Mouse (Mus musculus) left cerebral cortex, postnatal 10 days (tissue): ENCODE results near the gene Psmd5. TPM values are rescaled to one million over a fixed set of nuclear protein-coding genes. Genes with fewer than 3 reads are reported as not detected.
A peak's percentile ranks its signal among the peaks of the same experiment; 100 is the strongest.

ENCODE experiments used
- DNase-seq, 2 experiments: peaks; one replicate each; pipeline ENCODE4 v3.0.0; 2021 to 2022; ENCODE audit warnings: low spot score in 2 of 2, mixed read lengths in 1 of 2; ENCODE audit errors: extremely low spot score in 1 of 2
- intact Hi-C: fragments of 180-260 bp; cut with DNase I; formaldehyde crosslinking; loops from one replicate; pipeline ENCODE4 v1.15.1; 2025
- total RNA-seq, 2 experiments: library from RNA; stranded (reverse); gene quantifications; 2 replicates each; pipeline ENCODE4 v1.2.3; 2021

The Psmd5 gene
- 10 to 100 TPM; 33.2 to 42.1 TPM for total RNA-seq

GRCm38 (mm10) chr2:34874816-34875345 is at the start of gene Psmd5:
TSS of gene Psmd5 (minus strand) at chr2:34874968.
- no peak for DNase-seq
- intact Hi-C loops = no loop called here

- intact Hi-C loops = no loop called here
- DNase-seq = no peak
Observed at GRCm38 (mm10) chr2:34922729-34923128, 48.0 kb upstream of the Psmd5 start.

DNA sequence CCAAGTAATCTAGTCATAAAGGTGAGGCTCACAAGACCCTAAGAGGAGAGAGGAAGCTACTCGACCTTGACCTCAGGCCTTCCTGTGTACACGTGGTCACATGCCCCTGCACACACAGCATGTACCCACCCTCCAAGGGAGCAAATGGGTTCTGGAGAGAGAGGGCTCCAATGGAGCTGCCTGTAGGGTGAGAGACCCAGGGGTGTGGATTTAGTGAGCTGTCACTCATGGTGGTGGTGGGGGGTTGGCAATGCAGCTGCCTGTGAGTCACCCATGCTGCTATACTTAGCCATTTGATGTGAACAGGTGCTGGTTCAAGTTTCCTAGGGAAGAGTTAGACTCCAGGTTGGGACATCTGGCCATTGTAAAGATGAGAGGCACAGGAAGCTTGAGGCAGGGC is 45.4 kb upstream of the Psmd5 start:
- DNase-seq = no peak
- intact Hi-C loops = no loop called here

DNA sequence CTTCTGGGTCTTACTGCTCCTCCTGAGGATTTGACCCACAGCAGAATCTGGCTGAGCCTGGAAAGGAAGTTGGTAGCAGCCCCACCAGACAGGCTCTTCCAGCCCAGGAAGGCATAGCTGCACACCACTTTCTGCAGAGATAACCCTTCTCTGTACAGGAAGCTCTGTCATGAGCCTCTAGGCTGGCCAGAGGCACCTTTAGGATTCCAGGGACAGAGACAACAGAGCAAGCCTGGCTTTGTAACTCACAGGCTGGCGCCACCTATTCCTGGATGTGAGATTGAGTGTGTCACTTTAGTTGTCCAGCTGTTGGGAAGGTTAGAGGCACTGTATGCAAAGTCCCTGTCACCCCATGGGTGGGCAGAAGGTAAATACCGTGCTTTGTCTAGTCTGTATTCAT is 40.3 kb upstream of the Psmd5 start:
- intact Hi-C loops = no loop called here
- no peak for DNase-seq

GRCm38 (mm10) chr2:34914823-34915082 is 40.0 kb upstream of the Psmd5 start:
- DNase-seq = no peak
- intact Hi-C loops = no loop called here

DNA sequence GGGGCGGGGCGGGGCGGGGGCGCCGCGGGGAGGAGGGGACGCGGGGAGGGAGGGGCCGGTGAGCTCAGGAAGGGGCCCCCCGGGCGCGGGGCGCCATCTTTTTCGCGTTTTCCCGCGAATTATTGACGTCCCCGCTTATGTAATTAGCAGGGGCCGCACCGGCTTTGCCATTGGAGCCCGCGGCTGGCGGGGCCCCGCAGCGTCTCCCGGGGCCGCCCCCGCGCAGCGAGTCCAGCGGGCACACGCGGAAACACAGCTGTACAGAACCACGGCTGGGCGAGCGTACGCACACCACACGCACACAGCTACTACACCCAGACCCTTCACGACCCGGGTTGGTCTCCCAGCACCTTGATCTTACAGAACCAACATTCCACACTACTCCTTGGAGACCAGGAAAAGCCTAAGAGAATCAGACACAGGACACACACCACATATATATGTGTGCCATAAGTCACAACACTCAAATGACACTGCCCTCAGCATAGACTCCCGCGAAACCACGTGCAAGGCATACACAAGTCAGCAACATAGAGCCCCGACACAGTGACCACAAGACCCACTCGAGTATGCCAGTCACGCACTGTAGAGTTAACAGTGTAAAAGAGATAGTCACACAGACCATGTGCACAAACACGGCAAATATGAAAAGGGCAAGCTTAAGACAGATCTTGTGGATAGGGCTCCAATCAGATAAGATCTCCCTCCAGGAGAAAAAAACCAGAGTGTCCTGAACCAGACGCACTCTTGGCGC is 39.5 kb upstream of the Psmd5 start:
- peak in 1 of 2 experiments; percentile 65 for DNase-seq
- intact Hi-C loops = no loop called here

- DNase-seq = peak in 1 of 2 experiments; percentile 50
- intact Hi-C loops = loop anchor here (2.0 kb wide), 1 partner anchor 51 kb away; no protein-coding TSS in a partner anchor
Observed at GRCm38 (mm10) chr2:34913218-34914068, 38.7 kb upstream of the Psmd5 start, which contains the start of gene Phf19. TSS of gene Phf19 (minus strand) at chr2:34914026.

DNA sequence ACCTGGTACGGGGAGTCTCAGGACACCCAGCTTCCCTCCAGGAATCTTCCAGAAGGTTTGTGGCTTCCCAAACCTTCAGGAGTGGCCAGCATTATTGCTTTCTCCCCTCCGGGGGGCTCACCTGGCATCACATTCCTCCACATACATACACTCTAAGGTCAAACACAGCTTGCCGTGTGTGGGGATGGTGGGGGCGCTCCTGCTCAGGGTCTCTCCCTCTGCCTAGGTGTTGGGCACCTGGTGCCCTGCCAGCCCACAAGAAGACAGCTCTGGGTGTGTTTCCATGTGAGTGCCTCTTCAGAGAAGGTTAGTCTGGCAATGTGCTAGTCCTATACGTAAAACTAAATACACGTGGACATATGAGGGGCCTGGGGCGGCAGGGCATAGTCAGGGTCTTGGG is 37.8 kb upstream of the Psmd5 start:
- intact Hi-C loops = loop anchor here (2.0 kb wide), 1 partner anchor 52 kb away; no protein-coding TSS in a partner anchor

GRCm38 (mm10) chr2:34911871-34912270 is 37.1 kb upstream of the Psmd5 start:
- DNase-seq = no peak
- intact Hi-C loops = loop anchor here (2.0 kb wide), 1 partner anchor 53 kb away; no protein-coding TSS in a partner anchor

More for the DNA sequence above, 37.8 kb upstream of the Psmd5 start:
- peak in 1 of 2 experiments; percentile 30 for DNase-seq

- intact Hi-C loops = no loop called here
- no peak for DNase-seq
Observed at GRCm38 (mm10) chr2:34909719-34910118, 35.0 kb upstream of the Psmd5 start.

DNA sequence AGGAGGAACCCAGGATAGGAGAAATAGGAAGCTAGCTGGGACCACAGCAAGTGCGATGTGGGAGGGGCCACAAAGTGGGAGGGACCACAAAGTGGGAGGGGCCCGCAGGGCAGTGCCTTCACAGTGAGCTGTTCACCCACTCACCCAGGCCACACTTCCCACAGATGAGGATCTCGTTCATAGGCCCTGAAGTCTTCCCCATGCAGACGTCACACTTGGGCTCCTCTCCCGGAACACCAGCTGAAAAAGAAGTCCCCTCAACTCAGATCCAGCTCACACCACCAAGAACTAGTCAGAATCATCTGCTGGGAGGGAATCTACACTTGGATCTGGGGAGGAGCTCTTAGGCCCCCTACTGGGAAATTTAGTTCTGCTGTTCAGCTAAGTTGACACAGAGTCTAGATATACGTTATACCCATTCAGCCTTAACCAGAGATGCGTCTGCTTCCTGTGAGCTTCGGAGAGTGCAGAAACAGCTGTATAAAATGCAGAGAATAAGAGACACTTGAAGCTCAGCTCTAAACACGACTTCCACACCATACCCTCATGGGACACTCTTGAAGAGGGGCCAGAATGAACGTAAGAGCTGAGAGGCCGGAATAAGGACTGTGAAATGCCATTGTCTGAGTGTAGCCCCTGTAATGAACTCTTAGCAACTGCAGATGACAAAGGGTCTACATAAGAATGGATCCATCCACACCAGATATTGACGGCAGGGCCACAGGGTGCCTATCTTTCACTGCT is 32.3 kb upstream of the Psmd5 start:
- DNase-seq = peak in 1 of 2 experiments; percentile 68
- intact Hi-C loops = no loop called here

DNA sequence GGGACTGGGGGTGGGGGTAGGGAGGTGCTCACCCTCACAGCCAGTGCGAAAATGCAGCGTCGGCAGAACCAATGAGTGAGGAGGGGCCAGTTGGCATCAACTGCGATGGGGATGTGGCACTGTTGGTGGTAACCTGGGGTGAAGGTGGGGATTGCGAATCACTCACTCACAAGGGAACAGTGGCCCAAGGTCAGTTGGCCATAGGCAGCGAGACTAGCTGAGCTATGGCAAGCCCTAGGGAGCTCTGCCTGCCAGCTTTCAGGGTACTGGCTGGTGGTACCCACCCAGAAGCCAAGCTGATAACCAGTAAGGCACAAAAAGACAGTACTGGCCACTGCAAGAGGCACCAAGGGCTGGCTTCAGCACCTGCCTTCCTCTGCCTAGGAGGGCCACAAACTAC is 31.7 kb upstream of the Psmd5 start:
- peak in 1 of 2 experiments; percentile 39 for DNase-seq
- intact Hi-C loops = no loop called here

DNA sequence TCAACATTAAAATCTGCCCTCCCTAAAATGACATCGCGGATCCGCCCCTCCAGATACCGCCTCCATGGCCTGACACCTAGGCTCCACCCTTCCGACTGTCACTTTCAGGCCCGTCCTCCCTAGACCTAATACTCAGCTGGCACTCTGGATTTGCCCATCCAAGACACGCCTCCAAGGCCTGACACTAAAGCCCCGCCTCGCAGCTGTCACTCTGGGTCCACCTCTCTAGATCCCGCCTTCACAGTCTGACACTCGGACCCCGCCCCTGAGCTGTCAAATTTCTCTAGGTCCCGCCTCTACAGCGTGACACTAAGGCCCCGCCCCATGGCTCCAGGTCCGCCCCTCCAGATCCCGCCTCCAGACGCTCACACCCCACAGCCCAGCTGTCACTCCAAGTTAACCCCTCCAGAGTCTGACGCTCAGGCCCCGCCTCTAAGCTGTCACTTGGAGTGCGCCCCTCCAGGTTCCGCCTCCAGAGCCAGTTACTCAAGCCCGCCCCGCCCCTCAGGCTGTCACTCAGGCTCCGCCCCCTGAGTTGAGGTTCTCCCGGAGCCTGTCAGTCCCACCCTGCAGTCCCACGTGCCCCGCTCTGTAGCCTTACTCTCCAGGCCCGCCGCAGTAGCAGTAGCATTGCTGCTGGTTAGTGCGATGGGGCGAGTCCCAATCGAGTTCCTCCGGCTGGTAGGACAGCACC is 30.2 kb upstream of the Psmd5 start:
- intact Hi-C loops = no loop called here
- DNase-seq = peak; percentile 98 to 100

- no peak for DNase-seq
- intact Hi-C loops = no loop called here
Observed at GRCm38 (mm10) chr2:34903652-34904405, 29.1 kb upstream of the Psmd5 start.

GRCm38 (mm10) chr2:34903191-34903590 is 28.4 kb upstream of the Psmd5 start:
- intact Hi-C loops = no loop called here
- no peak for DNase-seq

DNA sequence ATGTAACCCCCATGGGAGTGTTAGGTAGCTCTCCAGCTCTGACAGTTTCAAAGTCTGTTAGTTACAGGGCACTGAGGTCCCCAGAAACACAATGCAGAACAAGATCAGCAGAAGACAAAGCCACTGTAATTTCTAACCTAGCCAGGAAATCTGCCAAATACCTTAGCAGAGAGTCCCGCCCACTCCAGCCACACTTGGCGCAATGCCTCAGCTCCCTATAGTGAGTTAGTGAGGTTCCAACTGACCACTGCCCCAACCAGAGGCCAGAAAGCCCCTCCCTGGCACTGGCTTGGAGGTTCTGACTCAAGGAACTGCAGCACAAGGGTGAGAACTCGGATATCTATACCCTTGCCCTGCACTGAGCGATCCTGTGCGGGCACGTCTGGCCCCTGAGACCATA is 28.0 kb upstream of the Psmd5 start:
- intact Hi-C loops = no loop called here

DNA sequence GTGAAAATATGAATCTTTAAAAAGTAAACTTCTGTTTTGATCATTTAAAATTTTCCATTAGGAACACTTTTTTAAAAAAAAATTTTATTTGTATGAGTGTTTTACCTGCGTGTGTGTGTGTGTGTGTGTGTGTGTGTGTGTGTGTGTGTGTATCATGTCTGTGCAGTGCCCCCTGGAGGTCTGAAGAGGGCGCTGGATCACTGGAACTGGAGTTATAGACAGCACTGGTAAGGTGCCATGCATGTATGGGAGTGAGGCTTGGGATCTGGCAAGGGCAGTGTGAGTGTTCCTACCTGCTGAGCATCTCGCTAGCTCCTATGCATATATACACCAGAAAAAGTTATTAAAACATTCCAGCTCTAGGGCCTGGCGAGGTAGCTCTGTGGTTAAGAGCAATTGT is 27.0 kb upstream of the Psmd5 start:
- no peak for DNase-seq
- intact Hi-C loops = no loop called here

More for the DNA sequence above, 28.0 kb upstream of the Psmd5 start:
- DNase-seq = peak in 1 of 2 experiments; percentile 39

DNA sequence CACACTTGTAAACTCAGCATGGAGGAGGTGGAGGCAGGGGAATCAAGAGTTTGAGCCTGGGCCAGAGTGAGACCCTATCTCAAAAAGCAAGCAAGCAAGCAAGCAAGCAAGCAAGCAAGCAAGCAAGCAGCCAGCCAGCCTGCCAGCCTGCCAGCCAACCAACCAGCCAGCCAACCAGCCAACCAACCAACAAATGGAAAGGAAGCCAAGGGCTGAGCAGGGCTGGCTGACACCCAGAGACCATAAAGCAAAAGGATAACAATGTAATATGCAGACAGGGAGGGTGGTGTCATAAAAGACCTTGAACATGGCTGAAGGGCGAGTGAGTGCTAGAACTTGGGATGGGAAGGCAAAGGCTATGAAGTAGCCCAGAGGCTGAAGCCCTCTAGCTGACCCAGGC is 25.6 kb upstream of the Psmd5 start:
- DNase-seq = no peak
- intact Hi-C loops = no loop called here
